Mouse (Mus musculus) heart, embryonic 15.5 days (tissue): Measurements from ENCODE around the gene Olfr1219. TPM values are rescaled to one million over a fixed set of nuclear protein-coding genes. Genes with fewer than 3 reads are reported as not detected.

Experiments
- ATAC-seq: fragments of 200-750 bp; cut with Nextera tagmentation; replicated peaks from 2 replicates; pipeline ENCODE4 v1.8.0; 2017; ENCODE audit warnings: low read depth, moderate TSS enrichment; ENCODE audit not compliant: insufficient number of reproducible peaks, insufficient read depth, low FRiP score
- H3K27ac ChIP-seq: fragments of 300-500 bp; sonication (generic); 2 replicates; pipeline ENCODE4 v1.5.1; 2015; ENCODE audit warnings: mild to moderate bottlenecking, inconsistent platforms
- H3K27me3 ChIP-seq: fragments of 300-500 bp; sonication (generic); 2 replicates; pipeline ENCODE4 v1.6.1; 2015; ENCODE audit warnings: inconsistent platforms
- H3K36me3 ChIP-seq: fragments of 300-500 bp; sonication (generic); 2 replicates; pipeline ENCODE4 v1.6.1; 2015; ENCODE audit warnings: mild to moderate bottlenecking, inconsistent platforms
- H3K4me1 ChIP-seq: fragments of 300-500 bp; sonication (generic); replicated peaks from 2 replicates; pipeline ENCODE4 v1.6.1; 2015; ENCODE audit warnings: inconsistent platforms
- H3K4me2 ChIP-seq: fragments of 300-500 bp; sonication (generic); 2 replicates; pipeline ENCODE4 v1.6.1; 2015; ENCODE audit warnings: inconsistent platforms, mild to moderate bottlenecking, moderate library complexity
- H3K4me3 ChIP-seq: fragments of 300-500 bp; sonication (generic); 2 replicates; pipeline ENCODE4 v1.5.1; 2015; ENCODE audit warnings: mild to moderate bottlenecking, inconsistent platforms
- H3K9ac ChIP-seq: fragments of 300-500 bp; sonication (generic); 2 replicates; pipeline ENCODE4 v1.6.1; 2015; ENCODE audit warnings: mild to moderate bottlenecking, inconsistent platforms
- H3K9me3 ChIP-seq: fragments of 300-500 bp; sonication (generic); replicated peaks from 2 replicates; pipeline ENCODE4 v1.6.1; 2016; ENCODE audit warnings: inconsistent platforms
- WGBS: fragments of 180-500 bp; shearing (Covaris S2); methylation state at CpG from one replicate; pipeline ENCODE4 v1.1.7; 2015; ENCODE audit warnings: mixed read lengths; 5-methylcytosine and 5-hydroxymethylcytosine counted together
- polyA plus RNA-seq: library from polyadenylated mRNA; unstranded; fragments of >200 nt; fragmentation: Nextera tagmentation; extraction: Ambion mirVana; gene quantifications from 2 replicates; pipeline ENCODE4 v1.2.1, GENCODE M21; 2015

Olfr1219 gene
- not detected in 2 replicates for polyA plus RNA-seq

DNA sequence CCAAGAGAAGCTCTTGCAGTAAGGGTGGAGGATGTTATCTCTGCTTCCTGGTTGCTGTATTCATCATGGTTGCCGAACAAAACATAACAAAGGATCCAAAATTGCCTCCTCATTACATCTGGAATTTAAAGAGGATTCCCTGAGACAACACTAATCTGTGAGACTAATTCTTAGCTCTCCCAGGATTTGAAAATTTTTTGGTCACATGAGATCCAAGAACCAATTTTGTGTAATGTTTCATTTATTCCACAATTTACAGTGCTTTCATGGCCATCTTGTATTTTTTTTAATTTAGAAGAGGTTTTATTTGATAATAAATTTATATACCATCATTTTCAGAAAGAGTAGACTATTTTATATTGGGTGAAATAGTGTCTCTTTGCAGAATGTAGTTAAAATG, at the start of gene Olfr1219:
Gene Olfr1219, minus strand, starts transcription at position 101 of the 400 bp plus-strand sequence.
- WGBS, result 46% methylated on average over 1 of the region's 1 CpGs
- Histone ChIP-seq H3K27me3 (no peaks in the 10 kb centered on the region), H3K9me3 (no peaks in the 10 kb centered on the region), H3K27ac (no peak within 1 kb of the TSS), H3K4me2 (no peak within 1 kb of the TSS), H3K4me1 (no peaks in the 10 kb centered on the region), H3K9ac (no peak within 1 kb of the TSS), H3K36me3 (no peaks in the 10 kb centered on the region), H3K4me3 (no peak within 1 kb of the TSS)
- ATAC-seq, result no peak

DNA sequence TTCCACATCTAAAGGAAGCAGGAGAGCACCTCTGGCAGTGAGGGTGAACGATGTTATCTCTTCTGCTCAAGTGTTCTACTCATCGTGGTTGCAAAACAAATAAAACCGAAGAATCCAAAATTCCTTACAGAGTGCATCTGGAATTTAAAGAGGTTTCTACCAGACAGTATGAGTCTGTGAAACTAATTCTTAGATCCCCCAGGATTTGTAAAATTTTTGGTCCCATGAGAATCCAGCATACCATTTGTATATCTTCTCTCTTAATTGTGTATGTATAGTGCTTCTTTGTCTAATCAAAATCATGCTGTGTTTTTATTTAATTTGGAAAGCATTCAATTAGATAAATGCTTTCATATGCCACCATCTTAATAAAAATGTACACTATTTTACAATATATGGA, 49.6 kb upstream of the Olfr1219 start, which contains the start of gene Olfr1222:
Gene Olfr1222, minus strand, starts transcription at position 101 of the 400 bp plus-strand sequence.
- H3K9me3 ChIP-seq, result no peaks in the 10 kb centered on the region
- no peaks in the 10 kb centered on the region for H3K36me3 ChIP-seq
- H3K4me2 ChIP-seq, result no peak within 1 kb of the TSS
- H3K27me3 ChIP-seq, result no peaks in the 10 kb centered on the region
- no peak within 1 kb of the TSS for H3K4me3 ChIP-seq
- no peak within 1 kb of the TSS for H3K9ac ChIP-seq
- no peaks in the 10 kb centered on the region for H3K4me1 ChIP-seq
- no peak within 1 kb of the TSS for H3K27ac ChIP-seq
- no peak for ATAC-seq
- WGBS, result 28% methylated on average over 3 of the region's 3 CpGs

DNA sequence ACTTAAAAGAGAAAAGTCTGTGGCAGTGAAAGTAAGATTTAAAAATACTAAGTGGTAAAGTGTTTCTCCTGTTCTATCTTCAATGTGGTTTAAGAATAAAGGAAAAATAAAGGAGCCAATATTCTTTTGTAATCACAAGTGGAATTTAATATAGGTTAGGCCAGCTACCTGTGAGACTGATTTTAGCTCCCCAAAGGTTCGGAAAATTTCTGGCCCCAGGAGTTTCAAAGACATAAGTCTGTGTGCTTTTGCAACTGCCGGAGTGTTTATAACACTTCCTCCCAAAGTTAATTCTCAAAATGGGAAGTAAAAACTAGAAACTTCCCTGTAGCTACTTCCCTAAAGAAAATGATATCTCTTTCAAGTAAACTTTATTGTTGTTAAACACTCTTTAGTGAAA, 33.9 kb upstream of the Olfr1219 start, which contains the start of gene Olfr1221:
Gene Olfr1221, minus strand, starts transcription at position 101 of the 400 bp plus-strand sequence.
- ATAC-seq, result no peak
- WGBS, result 77% methylated on average over 2 of the region's 2 CpGs
- H3K9ac ChIP-seq, result no peak within 1 kb of the TSS
- no peak within 1 kb of the TSS for H3K4me2 ChIP-seq
- H3K4me1 ChIP-seq, result no peaks in the 10 kb centered on the region
- no peaks in the 10 kb centered on the region for H3K36me3 ChIP-seq
- H3K9me3 ChIP-seq, result no peaks in the 10 kb centered on the region
- no peaks in the 10 kb centered on the region for H3K27me3 ChIP-seq
- no peak within 1 kb of the TSS for H3K27ac ChIP-seq
- no peak within 1 kb of the TSS for H3K4me3 ChIP-seq

DNA sequence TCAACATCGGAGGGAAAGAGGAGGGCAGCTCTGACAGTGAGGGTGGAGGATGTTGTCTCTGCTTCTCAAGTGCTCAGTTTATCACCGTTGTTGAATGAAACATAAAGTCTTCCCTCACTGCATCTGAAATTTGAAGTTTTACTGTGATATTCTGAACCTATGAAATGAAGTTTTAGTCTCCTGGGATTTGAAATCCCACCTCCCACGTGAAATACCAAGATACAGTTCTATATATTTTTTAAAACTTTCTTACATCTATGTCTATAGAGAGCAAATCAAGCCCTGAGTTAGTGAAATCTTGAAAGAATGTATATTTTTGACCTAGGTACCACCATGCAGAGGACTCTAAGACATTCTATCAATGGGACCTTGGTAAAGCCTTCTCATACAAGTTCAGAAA, 23.4 kb upstream of the Olfr1219 start, which contains the start of gene Olfr1220:
Gene Olfr1220, minus strand, starts transcription at position 101 of the 400 bp plus-strand sequence.
- H3K27ac ChIP-seq, result no peak within 1 kb of the TSS
- H3K36me3 ChIP-seq, result no peaks in the 10 kb centered on the region
- ATAC-seq, result no peak
- H3K4me2 ChIP-seq, result no peak within 1 kb of the TSS
- H3K4me3 ChIP-seq, result no peak within 1 kb of the TSS
- no peaks in the 10 kb centered on the region for H3K4me1 ChIP-seq
- no peak within 1 kb of the TSS for H3K9ac ChIP-seq
- WGBS, result 67% methylated on average over 3 of the region's 3 CpGs
- H3K9me3 ChIP-seq, result no peaks in the 10 kb centered on the region
- H3K27me3 ChIP-seq, result no peaks in the 10 kb centered on the region

DNA sequence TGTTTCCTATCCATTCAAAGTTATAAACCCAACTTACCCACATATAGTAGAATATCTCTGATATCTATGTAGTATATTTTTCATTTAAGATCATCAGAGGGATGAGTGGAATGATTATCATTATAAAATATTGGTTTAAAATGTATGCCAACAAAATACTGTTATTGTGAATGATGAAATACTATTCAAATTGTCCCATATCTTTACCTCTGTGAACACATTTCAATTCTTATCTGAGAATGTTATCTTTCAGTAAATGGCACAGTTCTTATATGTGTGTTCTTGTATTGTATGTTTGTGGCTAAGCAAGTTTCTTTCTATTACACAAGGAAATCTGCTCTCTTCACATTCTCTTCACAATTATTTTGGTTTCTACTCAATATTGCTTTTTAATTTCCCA, 22.3 kb upstream of the Olfr1219 start:
- H3K4me2 ChIP-seq, result no peak overlapping the region

DNA sequence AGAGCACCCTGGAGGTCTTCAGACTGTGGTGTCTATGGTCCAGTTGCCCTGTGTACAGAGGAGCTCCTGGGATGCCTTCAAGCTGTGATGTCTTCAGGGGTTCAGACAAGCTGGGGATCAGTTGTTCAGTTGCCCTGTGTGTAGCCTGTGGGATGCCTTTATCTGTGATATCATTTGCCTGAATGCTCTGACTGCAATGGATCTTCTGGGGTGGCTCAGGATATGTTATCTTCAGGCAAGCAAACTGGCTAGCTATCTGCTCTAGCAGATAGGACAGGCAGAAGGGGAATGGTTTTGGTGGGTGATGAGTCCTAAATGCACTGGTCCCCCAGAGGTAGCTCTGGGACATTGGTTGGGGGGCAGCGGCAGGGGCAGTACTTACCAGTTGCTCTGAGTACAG, 10.5 kb upstream of the Olfr1219 start:
- no peak for ATAC-seq
- Histone ChIP-seq H3K9me3 (no peaks in the 10 kb centered on the region), H3K4me2 (no peak overlapping the region), H3K4me3 (no peak overlapping the region), H3K36me3 (no peaks in the 10 kb centered on the region), H3K27ac (no peak overlapping the region), H3K4me1 (no peaks in the 10 kb centered on the region), H3K27me3 (no peaks in the 10 kb centered on the region), H3K9ac (no peak overlapping the region)
- WGBS, result 94% methylated on average over 1 of the region's 1 CpGs

More for the DNA sequence above, 22.3 kb upstream of the Olfr1219 start:
- Histone ChIP-seq H3K9ac (no peak overlapping the region), H3K9me3 (no peaks in the 10 kb centered on the region), H3K27ac (no peak overlapping the region), H3K27me3 (no peaks in the 10 kb centered on the region), H3K36me3 (no peaks in the 10 kb centered on the region), H3K4me1 (no peaks in the 10 kb centered on the region), H3K4me3 (no peak overlapping the region)
- ATAC-seq, result no peak

DNA sequence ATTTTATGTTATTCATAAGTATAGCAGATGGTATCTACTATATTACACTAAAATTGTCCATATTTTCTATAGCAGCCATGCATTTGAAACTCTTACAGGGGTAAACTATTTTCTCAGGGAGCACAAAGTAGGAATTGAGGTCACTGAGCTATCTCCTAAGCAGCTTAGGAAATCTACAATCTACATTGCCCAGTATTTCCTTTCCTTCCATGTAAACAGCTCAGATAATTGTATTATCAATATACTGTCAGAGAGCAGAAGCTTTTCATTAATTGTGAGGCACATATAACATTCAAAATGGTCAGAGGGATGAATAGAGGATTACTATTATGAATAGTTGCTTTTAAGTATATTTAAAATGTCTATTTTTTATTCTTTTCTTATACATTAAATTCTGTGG, 1.8 kb downstream of the Olfr1219 start:
- Histone ChIP-seq H3K9me3 (no peaks in the 10 kb centered on the region), H3K4me2 (no peak overlapping the region)

DNA sequence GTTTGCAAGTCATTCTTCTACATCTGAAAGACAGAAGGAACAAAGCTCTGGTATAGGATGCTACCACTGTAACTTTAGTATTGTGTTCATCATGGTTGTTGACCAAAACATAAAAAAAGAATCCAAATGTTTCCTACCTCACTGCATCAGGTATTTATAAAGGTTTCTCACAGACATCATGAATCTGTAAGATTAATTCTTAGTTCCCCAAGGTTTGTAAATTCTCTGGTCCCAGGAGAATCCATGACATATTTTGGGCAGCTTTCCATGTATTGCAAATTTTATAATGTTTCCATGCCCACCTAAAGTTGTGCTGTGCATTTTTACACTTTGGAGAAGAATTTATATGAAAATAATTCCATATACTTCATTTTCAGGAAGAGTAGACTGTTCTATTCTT, 22.2 kb downstream of the Olfr1219 start, which contains the start of gene Olfr1218:
Gene Olfr1218, minus strand, starts transcription at position 101 of the 400 bp plus-strand sequence.
- H3K4me1 ChIP-seq, result no peaks in the 10 kb centered on the region
- no peak for ATAC-seq
- no peaks in the 10 kb centered on the region for H3K27me3 ChIP-seq
- no peak within 1 kb of the TSS for H3K4me3 ChIP-seq
- H3K9me3 ChIP-seq, result no peaks in the 10 kb centered on the region
- no peak within 1 kb of the TSS for H3K27ac ChIP-seq
- H3K36me3 ChIP-seq, result no peaks in the 10 kb centered on the region
- H3K4me2 ChIP-seq, result no peak within 1 kb of the TSS
- no peak within 1 kb of the TSS for H3K9ac ChIP-seq

More for the DNA sequence above, 1.8 kb downstream of the Olfr1219 start:
- no peaks in the 10 kb centered on the region for H3K36me3 ChIP-seq
- no peak for ATAC-seq
- no peak overlapping the region for H3K27ac ChIP-seq
- no peak overlapping the region for H3K4me3 ChIP-seq
- no peaks in the 10 kb centered on the region for H3K27me3 ChIP-seq
- no peaks in the 10 kb centered on the region for H3K4me1 ChIP-seq
- no peak overlapping the region for H3K9ac ChIP-seq

DNA sequence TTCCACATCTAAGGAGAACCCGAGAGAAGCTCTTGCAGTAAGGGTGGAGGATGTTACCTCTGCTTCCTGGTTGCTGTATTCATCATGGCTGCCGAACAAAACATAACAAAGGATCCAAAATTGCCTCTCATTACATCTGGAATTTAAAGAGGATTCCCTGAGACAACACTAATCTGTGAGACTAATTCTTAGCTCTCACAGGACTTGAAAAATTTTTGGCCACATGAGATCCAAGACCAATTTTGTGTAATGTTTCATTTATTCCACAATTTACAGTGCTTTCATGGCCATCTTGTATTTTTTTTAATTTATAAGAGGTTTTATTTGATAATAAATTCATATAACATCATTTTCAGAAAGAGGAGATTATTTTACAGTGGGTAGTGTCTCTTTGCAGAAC, 51.3 kb downstream of the Olfr1219 start, which contains the start of gene Olfr1217:
Gene Olfr1217, minus strand, starts transcription at position 101 of the 400 bp plus-strand sequence.
- no peak within 1 kb of the TSS for H3K9ac ChIP-seq
- no peaks in the 10 kb centered on the region for H3K27me3 ChIP-seq
- 66% methylated on average over 2 of the region's 2 CpGs for WGBS
- no peak within 1 kb of the TSS for H3K4me3 ChIP-seq
- H3K9me3 ChIP-seq, result no peaks in the 10 kb centered on the region
- H3K27ac ChIP-seq, result no peak within 1 kb of the TSS
- no peaks in the 10 kb centered on the region for H3K36me3 ChIP-seq
- no peaks in the 10 kb centered on the region for H3K4me1 ChIP-seq
- ATAC-seq, result no peak
- no peak within 1 kb of the TSS for H3K4me2 ChIP-seq

Other genes with a start within 250 kb of the Olfr1219 start
- not detected in 2 replicates for gene Olfr1204, start 234.2 kb downstream of the Olfr1219 start, polyA plus RNA-seq
- not detected in 2 replicates for gene Olfr1206, start 220.3 kb downstream of the Olfr1219 start, polyA plus RNA-seq
- not detected in 2 replicates for gene Olfr1208, start 181.2 kb downstream of the Olfr1219 start, polyA plus RNA-seq
- not detected in 2 replicates for gene Olfr1209, start 168.4 kb downstream of the Olfr1219 start, polyA plus RNA-seq
- not detected in 2 replicates for gene Olfr1211, start 145.4 kb downstream of the Olfr1219 start, polyA plus RNA-seq
- not detected in 2 replicates for gene Olfr1212, start 129.5 kb downstream of the Olfr1219 start, polyA plus RNA-seq
- not detected in 2 replicates for gene Gm13762, start 103.2 kb downstream of the Olfr1219 start, polyA plus RNA-seq
- not detected in 2 replicates for gene Olfr1214, start 90.9 kb downstream of the Olfr1219 start, polyA plus RNA-seq
- gene Olfr1215, start 76.5 kb downstream of the Olfr1219 start, polyA plus RNA-seq, result not detected in 2 replicates
- not detected in 2 replicates for gene Olfr1216, start 65.2 kb downstream of the Olfr1219 start, polyA plus RNA-seq
- gene Olfr1217, start 51.4 kb downstream of the Olfr1219 start, polyA plus RNA-seq, result not detected in 2 replicates
- not detected in 2 replicates for gene Olfr1218, start 22.3 kb downstream of the Olfr1219 start, polyA plus RNA-seq
- gene Olfr1220, start 23.3 kb upstream of the Olfr1219 start, polyA plus RNA-seq, result not detected in 2 replicates
- not detected in 2 replicates for gene Olfr1221, start 33.8 kb upstream of the Olfr1219 start, polyA plus RNA-seq
- not detected in 2 replicates for gene Olfr1222, start 49.5 kb upstream of the Olfr1219 start, polyA plus RNA-seq
- gene Olfr1223, start 68.0 kb upstream of the Olfr1219 start, polyA plus RNA-seq, result not detected in 2 replicates
- not detected in 2 replicates for gene Olfr1224-ps1, start 80.6 kb upstream of the Olfr1219 start, polyA plus RNA-seq
- not detected in 2 replicates for gene Olfr1225, start 91.2 kb upstream of the Olfr1219 start, polyA plus RNA-seq
- not detected in 2 replicates for gene Olfr1226, start 116.5 kb upstream of the Olfr1219 start, polyA plus RNA-seq
- not detected in 2 replicates for gene Olfr1228, start 170.5 kb upstream of the Olfr1219 start, polyA plus RNA-seq
- gene Olfr1229, start 204.5 kb upstream of the Olfr1219 start, polyA plus RNA-seq, result not detected in 2 replicates
- not detected in 2 replicates for gene Olfr1230, start 213.8 kb upstream of the Olfr1219 start, polyA plus RNA-seq
- gene Olfr1231, start 223.6 kb upstream of the Olfr1219 start, polyA plus RNA-seq, result not detected in 2 replicates
- not detected in 2 replicates for gene Olfr1232, start 246.2 kb upstream of the Olfr1219 start, polyA plus RNA-seq